Mouse (Mus musculus): ENCODE measurements around the gene Mapk3. TPM values are rescaled to one million over a fixed set of nuclear protein-coding genes. Genes with fewer than 3 reads are reported as not detected.

The Mapk3 gene
- polyA plus RNA-seq, 1 experiment = 132 TPM

GRCm38 (mm10) chr7:126806956-126807355 lies 47.6 kb downstream of the Mapk3 start:
- Histone ChIP-seq H3K4me1 (ENCODE audit: control insufficient read depth, insufficient read depth, low read length) (no peaks in the 10 kb centered on the region), H3K27ac (ENCODE audit: insufficient read depth, low read length) (peak overlapping the region; percentile 6; the same call in 1 of the 2 replicates), H3K4me3 (ENCODE audit: insufficient read depth, low read length) (no peak overlapping the region)
- no peak for TF ChIP-seq CTCF (IDR thresholded peaks at IDR 0.05; ENCODE audit: borderline replicate concordance, insufficient read depth, low read length)
- no peak for TF ChIP-seq POLR2A (IDR thresholded peaks at IDR 0.05; ENCODE audit: low read depth, low read length)

- TF ChIP-seq CTCF (IDR thresholded peaks at IDR 0.05; ENCODE audit: borderline replicate concordance, insufficient read depth, low read length) = no peak
- no peak for TF ChIP-seq POLR2A (IDR thresholded peaks at IDR 0.05; ENCODE audit: low read depth, low read length)
- Histone ChIP-seq H3K27ac (ENCODE audit: insufficient read depth, low read length) (peak overlapping the region; percentile 6; the same call in 1 of the 2 replicates), H3K4me3 (ENCODE audit: insufficient read depth, low read length) (no peak overlapping the region)
Measured at GRCm38 (mm10) chr7:126807405-126807804, 48.0 kb downstream of the Mapk3 start.

GRCm38 (mm10) chr7:126808703-126809455 lies 49.5 kb downstream of the Mapk3 start:
- Histone ChIP-seq H3K4me3 (ENCODE audit: insufficient read depth, low read length) (peak overlapping the region; percentile 48), H3K27ac (ENCODE audit: insufficient read depth, low read length) (no peak overlapping the region), H3K4me1 (ENCODE audit: control insufficient read depth, insufficient read depth, low read length) (no peaks in the 10 kb centered on the region)
- peak; percentile 62 for TF ChIP-seq POLR2A (IDR thresholded peaks at IDR 0.05; ENCODE audit: low read depth, low read length)
- TF ChIP-seq CTCF (IDR thresholded peaks at IDR 0.05; ENCODE audit: borderline replicate concordance, insufficient read depth, low read length) = no peak

More at GRCm38 (mm10) chr7:126807405-126807804, 48.0 kb downstream of the Mapk3 start:
- no peaks in the 10 kb centered on the region for H3K4me1 ChIP-seq (ENCODE audit: control insufficient read depth, insufficient read depth, low read length)

- no peak overlapping the region for H3K4me3 ChIP-seq (ENCODE audit: insufficient read depth, low read length)
- no peak for TF ChIP-seq POLR2A (IDR thresholded peaks at IDR 0.05; ENCODE audit: low read depth, low read length)
- no peak for TF ChIP-seq CTCF (IDR thresholded peaks at IDR 0.05; ENCODE audit: borderline replicate concordance, insufficient read depth, low read length)
- H3K4me1 ChIP-seq (ENCODE audit: control insufficient read depth, insufficient read depth, low read length) = no peaks in the 10 kb centered on the region
- H3K27ac ChIP-seq (ENCODE audit: insufficient read depth, low read length) = no peak overlapping the region
Measured at GRCm38 (mm10) chr7:126809723-126810369, 50.4 kb downstream of the Mapk3 start.

Other genes with a start within 250 kb of the Mapk3 start
- gene Eif3c, start 193.2 kb upstream of the Mapk3 start, polyA plus RNA-seq (2011; ENCODE audit: insufficient read length, low read depth, missing spikeins) = 413 and 481 TPM in 2 replicates
- gene Apobr, start 174.7 kb upstream of the Mapk3 start, polyA plus RNA-seq (2011; ENCODE audit: insufficient read length, low read depth, missing spikeins) = 9.3 and 10.0 TPM in 2 replicates
- gene Cln3, start 173.8 kb upstream of the Mapk3 start, polyA plus RNA-seq (2011; ENCODE audit: insufficient read length, low read depth, missing spikeins) = 12.4 and 16.7 TPM in 2 replicates
- gene Il27, start 164.7 kb upstream of the Mapk3 start, polyA plus RNA-seq (2011; ENCODE audit: insufficient read length, low read depth, missing spikeins) = not detected in 2 replicates
- 179 and 208 TPM in 2 replicates for gene Nupr1, start 128.7 kb upstream of the Mapk3 start, polyA plus RNA-seq (2011; ENCODE audit: insufficient read length, low read depth, missing spikeins)
- 17.7 and 30.3 TPM in 2 replicates for gene Sgf29, start 110.3 kb upstream of the Mapk3 start, polyA plus RNA-seq (2011; ENCODE audit: insufficient read length, low read depth, missing spikeins)
- 0.95 TPM in 1 of 2 replicates, not detected in the other for gene Sult1a1, start 83.2 kb upstream of the Mapk3 start, polyA plus RNA-seq (2011; ENCODE audit: insufficient read length, low read depth, missing spikeins)
- gene Bola2, start 64.2 kb upstream of the Mapk3 start, polyA plus RNA-seq (2011; ENCODE audit: insufficient read length, low read depth, missing spikeins) = 56.5 and 84.6 TPM in 2 replicates
- gene Slx1b, start 63.8 kb upstream of the Mapk3 start, polyA plus RNA-seq (2011; ENCODE audit: insufficient read length, low read depth, missing spikeins) = 5.7 and 8.7 TPM in 2 replicates
- 1.0 and 6.5 TPM in 2 replicates for gene Coro1a, start 51.8 kb upstream of the Mapk3 start, polyA plus RNA-seq (2011; ENCODE audit: insufficient read length, low read depth, missing spikeins)
- 2.8 and 3.6 TPM in 2 replicates for gene Gdpd3, start 6.7 kb downstream of the Mapk3 start, polyA plus RNA-seq (2011; ENCODE audit: insufficient read length, low read depth, missing spikeins)
- 58.8 and 62.2 TPM in 2 replicates for gene Ypel3, start 17.4 kb downstream of the Mapk3 start, polyA plus RNA-seq (2011; ENCODE audit: insufficient read length, low read depth, missing spikeins)
- 0.49 TPM in 1 of 2 replicates, not detected in the other for gene Tbx6, start 21.9 kb downstream of the Mapk3 start, polyA plus RNA-seq (2011; ENCODE audit: insufficient read length, low read depth, missing spikeins)
- 106 and 118 TPM in 2 replicates for gene Ppp4c, start 32.9 kb downstream of the Mapk3 start, polyA plus RNA-seq (2011; ENCODE audit: insufficient read length, low read depth, missing spikeins)
- 0.37 and 1.2 TPM in 2 replicates for gene Fam57b, start 38.1 kb downstream of the Mapk3 start, polyA plus RNA-seq (2011; ENCODE audit: insufficient read length, low read depth, missing spikeins)
- not detected in 2 replicates for gene 4930451I11Rik, start 72.0 kb downstream of the Mapk3 start, polyA plus RNA-seq (2011; ENCODE audit: insufficient read length, low read depth, missing spikeins)
- gene Doc2a, start 87.8 kb downstream of the Mapk3 start, polyA plus RNA-seq (2011; ENCODE audit: insufficient read length, low read depth, missing spikeins) = not detected in 2 replicates
- 20.5 and 40.2 TPM in 2 replicates for gene Hirip3, start 102.4 kb downstream of the Mapk3 start, polyA plus RNA-seq (2011; ENCODE audit: insufficient read length, low read depth, missing spikeins)
- 54.0 and 63.0 TPM in 2 replicates for gene Ino80e, start 102.8 kb downstream of the Mapk3 start, polyA plus RNA-seq (2011; ENCODE audit: insufficient read length, low read depth, missing spikeins)
- gene Taok2, start 125.1 kb downstream of the Mapk3 start, polyA plus RNA-seq (2011; ENCODE audit: insufficient read length, low read depth, missing spikeins) = 42.0 and 45.4 TPM in 2 replicates
- gene Tmem219, start 163.3 kb downstream of the Mapk3 start, polyA plus RNA-seq (2011; ENCODE audit: insufficient read length, low read depth, missing spikeins) = 30.7 and 33.6 TPM in 2 replicates
- 9.0 and 9.1 TPM in 2 replicates for gene Kctd13, start 169.3 kb downstream of the Mapk3 start, polyA plus RNA-seq (2011; ENCODE audit: insufficient read length, low read depth, missing spikeins)
- 0.30 TPM in 1 of 2 replicates, not detected in the other for gene Asphd1, start 190.0 kb downstream of the Mapk3 start, polyA plus RNA-seq (2011; ENCODE audit: insufficient read length, low read depth, missing spikeins)
- gene Sez6l2, start 191.0 kb downstream of the Mapk3 start, polyA plus RNA-seq (2011; ENCODE audit: insufficient read length, low read depth, missing spikeins) = not detected in 2 replicates
- 134 and 139 TPM in 2 replicates for gene Cdipt, start 216.3 kb downstream of the Mapk3 start, polyA plus RNA-seq (2011; ENCODE audit: insufficient read length, low read depth, missing spikeins)
- gene Cdiptos, start 216.5 kb downstream of the Mapk3 start, polyA plus RNA-seq (2011; ENCODE audit: insufficient read length, low read depth, missing spikeins) = 1.7 TPM in 1 of 2 replicates, not detected in the other

All from embryonic fibroblast, embryonic 13.5 days (primary cell).